Mouse (Mus musculus) embryonic facial prominence, embryonic 14.5 days (tissue): ENCODE measurements around the gene Ssc4d. TPM values are rescaled to one million over a fixed set of nuclear protein-coding genes. Genes with fewer than 3 reads are reported as not detected.

Experiments
- ATAC-seq: fragments of 200-750 bp; cut with Nextera tagmentation; 2 replicates; pipeline ENCODE4 v1.8.0; 2017; ENCODE audit warnings: low read depth, moderate number of reproducible peaks, moderate TSS enrichment
- DNase-seq: peaks from one replicate; pipeline ENCODE4 v3.0.0-alpha.2; 2015; ENCODE audit warnings: low spot score
- H3K27ac ChIP-seq: fragments of 300-500 bp; sonication (generic); replicated peaks from 2 replicates; pipeline ENCODE4 v1.5.1; 2014; ENCODE audit warnings: low read depth, mild to moderate bottlenecking, low read length, moderate library complexity
- H3K27me3 ChIP-seq: fragments of 300-500 bp; sonication (generic); replicated peaks from 2 replicates; pipeline ENCODE4 v1.6.1; 2014; ENCODE audit warnings: low read length; ENCODE audit not compliant: control insufficient read depth, insufficient read depth
- H3K36me3 ChIP-seq: fragments of 300-500 bp; sonication (generic); 2 replicates; pipeline ENCODE4 v1.6.1; 2014; ENCODE audit warnings: low read length, mixed read lengths; ENCODE audit not compliant: control insufficient read depth, insufficient read depth
- H3K4me1 ChIP-seq: fragments of 300-500 bp; sonication (generic); 2 replicates; pipeline ENCODE4 v1.6.1; 2014; ENCODE audit warnings: antibody characterized with exemption, low read length; ENCODE audit not compliant: control insufficient read depth, insufficient read depth
- H3K4me2 ChIP-seq: fragments of 300-500 bp; sonication (generic); 2 replicates; pipeline ENCODE4 v1.6.1; 2014; ENCODE audit warnings: low read depth, mild to moderate bottlenecking, low read length, moderate library complexity, mixed read lengths
- H3K4me3 ChIP-seq: fragments of 300-500 bp; sonication (generic); 2 replicates; pipeline ENCODE4 v1.5.1; 2014; ENCODE audit warnings: low read depth, mild to moderate bottlenecking, low read length
- H3K9ac ChIP-seq: fragments of 300-500 bp; sonication (generic); 2 replicates; pipeline ENCODE4 v1.6.1; 2014; ENCODE audit warnings: low read depth, mild to moderate bottlenecking, low read length, moderate library complexity, mixed read lengths
- H3K9me3 ChIP-seq: fragments of 300-500 bp; sonication (generic); 2 replicates; pipeline ENCODE4 v1.6.1; 2016; ENCODE audit warnings: low read length; ENCODE audit not compliant: control insufficient read depth
- WGBS: fragments of 180-500 bp; shearing (Covaris S2); extraction: QIAGEN DNeasy Blood & Tissue Kit; methylation state at CpG from one replicate; pipeline ENCODE4 v1.1.7; 2014; 5-methylcytosine and 5-hydroxymethylcytosine counted together
- polyA plus RNA-seq: library from polyadenylated mRNA; unstranded; fragments of >200 nt; fragmentation: Nextera tagmentation; extraction: Ambion mirVana; gene quantifications from 2 replicates; pipeline ENCODE4 v1.2.1, GENCODE M21; 2014

Ssc4d gene
- polyA plus RNA-seq, 1 experiment from 2014 or later = 3.2 TPM

DNA sequence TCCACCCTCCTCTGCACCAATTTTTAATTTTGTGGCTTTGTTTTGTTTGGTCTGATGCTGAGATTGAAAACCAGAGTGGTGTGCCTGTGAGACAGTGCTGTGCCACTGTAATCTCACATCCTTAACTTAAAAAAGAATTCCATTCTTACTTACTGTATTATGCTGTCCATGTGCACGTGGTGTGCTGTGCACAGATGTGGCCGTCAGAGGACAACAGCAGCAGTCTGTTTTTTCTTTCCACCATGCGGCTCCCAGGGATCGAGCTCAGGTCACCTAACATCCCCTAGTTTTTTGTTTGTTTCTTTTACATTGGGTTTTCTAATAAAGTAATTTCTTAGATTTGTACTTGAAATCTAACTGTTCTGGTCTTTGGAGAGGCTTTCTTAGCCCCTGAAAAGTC, 30.2 kb upstream of the Ssc4d start:
- no peak for ATAC-seq
- H3K4me1 ChIP-seq = 0 out of 2 replicates have a peak, but pooled peaks cover 3% of the 10 kb centered on the region
- no peak for DNase-seq
- H3K4me2 ChIP-seq = no peak overlapping the region
- H3K36me3 ChIP-seq = peaks cover 10% of the 10 kb centered on the region
- no peak overlapping the region for H3K27ac ChIP-seq
- 59% methylated on average over 4 of the region's 4 CpGs for WGBS
- no peaks in the 10 kb centered on the region for H3K9me3 ChIP-seq
- H3K4me3 ChIP-seq = no peak overlapping the region
- H3K9ac ChIP-seq = no peak overlapping the region
- H3K27me3 ChIP-seq = no peaks in the 10 kb centered on the region

DNA sequence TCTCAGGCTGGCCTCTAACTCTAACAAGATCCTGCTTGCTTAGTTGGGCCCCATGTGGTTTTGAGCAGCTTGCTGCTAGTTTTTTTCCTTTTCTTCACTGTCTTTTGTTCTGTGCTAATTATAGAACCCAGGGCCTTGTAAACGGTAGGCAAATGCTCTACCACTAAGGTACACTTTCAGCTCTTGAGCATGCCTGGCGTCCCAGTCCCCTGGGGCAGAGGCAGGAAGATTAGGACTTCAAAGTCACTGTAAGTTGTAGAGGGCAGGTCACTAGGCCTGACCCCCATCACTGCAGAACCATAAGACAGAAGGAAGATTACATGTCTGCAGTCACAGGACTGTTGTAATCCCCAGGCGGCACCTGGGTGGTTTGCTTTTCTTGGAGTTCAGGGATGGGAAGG, 28.4 kb upstream of the Ssc4d start:
- peak; percentile 14 for DNase-seq
- Histone ChIP-seq H3K27me3 (no peaks in the 10 kb centered on the region), H3K27ac (peak overlapping the region; percentile 44), H3K36me3 (peaks cover 24% of the 10 kb centered on the region), H3K4me3 (no peak overlapping the region), H3K4me2 (no peak overlapping the region), H3K9ac (no peak overlapping the region), H3K4me1 (0 out of 2 replicates have a peak, but pooled peaks cover 3% of the 10 kb centered on the region), H3K9me3 (no peaks in the 10 kb centered on the region)
- WGBS = 20% methylated on average over 3 of the region's 3 CpGs
- peak; percentile 38; the same call in 1 of the 2 replicates for ATAC-seq

DNA sequence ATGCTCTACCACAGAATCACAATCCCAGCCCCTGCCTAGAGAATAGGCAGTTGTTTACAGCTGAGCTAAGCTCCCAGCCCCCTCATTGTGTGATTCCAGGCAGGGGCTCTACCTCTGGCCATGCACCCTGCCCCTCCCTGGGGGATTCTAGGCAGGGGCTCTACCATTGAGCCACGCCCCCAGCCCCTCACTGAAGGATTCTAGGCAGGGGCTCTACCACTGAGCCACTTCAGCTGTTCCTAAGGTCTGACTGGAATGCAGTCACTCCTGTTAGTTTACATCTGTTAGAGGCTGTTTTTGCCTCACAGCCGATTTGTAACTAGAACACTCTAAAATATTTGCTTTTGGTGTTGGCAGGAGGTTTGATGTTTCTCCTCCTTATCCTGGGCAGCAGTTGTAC, 28.0 kb upstream of the Ssc4d start:
- no peak overlapping the region for H3K9ac ChIP-seq
- peak overlapping the region; percentile 44 for H3K27ac ChIP-seq
- H3K4me1 ChIP-seq = 0 out of 2 replicates have a peak, but pooled peaks cover 3% of the 10 kb centered on the region
- DNase-seq (peak; percentile 65), ATAC-seq (peak; percentile 31; the same call in 1 of the 2 replicates)
- H3K4me2 ChIP-seq = no peak overlapping the region
- H3K4me3 ChIP-seq = no peak overlapping the region
- peaks cover 28% of the 10 kb centered on the region for H3K36me3 ChIP-seq
- H3K27me3 ChIP-seq = no peaks in the 10 kb centered on the region
- 61% methylated on average over 2 of the region's 2 CpGs for WGBS
- no peaks in the 10 kb centered on the region for H3K9me3 ChIP-seq

DNA sequence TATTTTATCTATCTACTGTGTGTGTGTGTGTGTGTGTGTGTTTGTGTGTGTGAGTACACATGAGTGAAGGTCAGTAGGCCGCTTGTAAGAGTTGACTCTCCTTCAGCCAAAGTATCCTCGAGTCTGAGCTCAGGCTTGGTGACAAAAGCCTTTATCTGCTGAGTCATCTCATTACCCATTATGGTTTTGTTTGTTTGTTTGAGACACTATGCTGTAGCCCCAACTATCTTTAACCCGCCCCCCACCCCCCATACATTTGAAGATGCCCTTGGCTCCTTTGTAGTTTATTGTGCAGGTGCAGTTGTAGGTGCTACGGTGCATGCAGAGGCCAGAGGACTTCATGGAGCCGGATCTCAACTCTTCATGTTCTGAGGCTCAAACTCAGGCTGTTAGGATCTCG, 26.9 kb upstream of the Ssc4d start:
- WGBS = 92% methylated on average over 6 of the region's 6 CpGs

DNA sequence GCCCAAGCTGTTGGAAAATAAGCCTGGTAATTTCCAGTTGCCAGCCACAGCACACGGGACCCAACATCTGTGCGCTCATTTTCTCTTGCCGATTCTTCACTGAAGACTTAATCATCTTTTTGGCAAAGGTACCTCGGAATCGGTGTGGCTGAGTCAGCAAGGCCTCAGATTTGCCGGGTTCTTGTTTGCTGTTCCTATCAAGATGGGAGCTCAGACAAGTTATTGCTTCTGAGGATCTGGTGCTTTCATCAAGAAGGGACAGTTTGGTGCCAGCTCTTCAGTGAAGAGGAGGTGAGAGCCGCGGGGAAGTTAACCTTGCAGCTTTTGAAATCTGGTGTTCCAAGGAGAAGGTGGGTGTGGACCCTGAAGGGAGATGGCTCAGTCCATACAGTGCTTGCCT, 21.8 kb upstream of the Ssc4d start:
- DNase-seq (no peak), ATAC-seq (no peak)
- H3K27me3 ChIP-seq = no peaks in the 10 kb centered on the region
- H3K4me1 ChIP-seq = 0 out of 2 replicates have a peak, but pooled peaks cover 3% of the 10 kb centered on the region
- H3K27ac ChIP-seq = no peak overlapping the region
- 90% methylated on average over 8 of the region's 8 CpGs for WGBS
- peaks cover 29% of the 10 kb centered on the region for H3K36me3 ChIP-seq
- no peak overlapping the region for H3K4me3 ChIP-seq
- no peaks in the 10 kb centered on the region for H3K9me3 ChIP-seq
- peak overlapping the region; percentile 88 for H3K9ac ChIP-seq
- H3K4me2 ChIP-seq = peak overlapping the region; percentile 69; the same call in 1 of the 2 replicates

More for the DNA sequence above, 26.9 kb upstream of the Ssc4d start:
- no peak for ATAC-seq
- H3K36me3 ChIP-seq = peaks cover 37% of the 10 kb centered on the region
- no peaks in the 10 kb centered on the region for H3K9me3 ChIP-seq
- H3K27me3 ChIP-seq = no peaks in the 10 kb centered on the region
- H3K4me1 ChIP-seq = 0 out of 2 replicates have a peak, but pooled peaks cover 3% of the 10 kb centered on the region
- no peak overlapping the region for H3K4me2 ChIP-seq
- H3K27ac ChIP-seq = no peak overlapping the region
- no peak for DNase-seq
- H3K4me3 ChIP-seq = no peak overlapping the region
- no peak overlapping the region for H3K9ac ChIP-seq

DNA sequence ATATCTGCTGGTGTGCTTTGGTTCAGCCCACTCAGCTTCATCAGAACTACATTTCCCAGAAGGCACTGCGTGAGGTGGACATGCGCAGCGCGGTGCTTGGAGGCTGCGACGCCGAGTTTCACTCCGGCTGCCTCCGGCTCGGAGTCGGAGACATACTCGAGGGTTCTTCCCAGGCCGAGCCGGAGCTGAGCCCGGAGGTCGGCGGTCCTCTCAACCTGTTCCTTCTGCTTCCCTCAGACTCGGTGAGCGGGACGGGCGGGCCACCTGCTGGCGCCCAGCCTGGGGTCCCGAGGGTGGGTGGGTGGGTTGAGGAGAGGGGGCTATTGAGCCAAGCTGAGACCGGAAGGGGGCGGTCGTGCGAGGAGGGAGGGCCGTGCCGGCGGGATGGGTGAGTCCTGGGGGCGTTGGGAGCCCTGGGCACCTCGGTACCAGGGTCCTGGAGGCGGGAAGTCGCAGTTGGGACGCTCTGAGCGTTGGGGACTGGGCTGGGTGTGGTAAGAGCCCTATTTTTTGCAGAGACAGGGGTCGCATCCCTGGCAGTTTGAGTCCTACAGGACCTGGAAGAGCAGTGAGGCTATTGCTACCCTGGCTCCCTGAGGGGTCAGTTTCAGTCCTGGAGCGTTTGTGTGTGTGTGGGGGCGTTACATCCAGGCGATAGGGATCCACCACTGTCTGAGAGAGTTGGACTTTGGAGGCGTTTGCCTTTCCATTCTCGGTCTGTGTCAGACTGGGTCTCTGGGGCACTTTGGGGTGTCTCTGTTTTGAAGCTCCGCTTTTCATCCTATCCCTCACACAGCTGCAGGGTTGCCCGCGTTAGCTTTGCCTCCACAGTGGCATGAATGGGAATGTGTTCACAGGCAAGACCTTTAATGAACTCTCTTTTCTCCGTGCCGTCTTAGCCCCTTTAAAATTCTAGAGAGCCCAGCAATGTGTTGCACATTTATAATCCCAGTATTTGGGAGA, 20.7 kb upstream of the Ssc4d start, which contains the start of gene Dtx2:
TSS of gene Dtx2 (plus strand) at position 76 of the 963 bp plus-strand sequence.
- ATAC-seq (peak; percentile 98), DNase-seq (peak; percentile 96)
- Histone ChIP-seq H3K9ac (peak within 1 kb of the TSS; percentile 88), H3K4me2 (peak within 1 kb of the TSS; percentile 69), H3K36me3 (peaks cover 27% of the 10 kb centered on the region), H3K27me3 (no peaks in the 10 kb centered on the region), H3K4me3 (peak within 1 kb of the TSS; percentile 78), H3K27ac (peak within 1 kb of the TSS; percentile 87), H3K9me3 (no peaks in the 10 kb centered on the region), H3K4me1 (0 out of 2 replicates have a peak, but pooled peaks cover 3% of the 10 kb centered on the region)
- under 1% methylated on average over 29 of the region's 47 CpGs for WGBS

DNA sequence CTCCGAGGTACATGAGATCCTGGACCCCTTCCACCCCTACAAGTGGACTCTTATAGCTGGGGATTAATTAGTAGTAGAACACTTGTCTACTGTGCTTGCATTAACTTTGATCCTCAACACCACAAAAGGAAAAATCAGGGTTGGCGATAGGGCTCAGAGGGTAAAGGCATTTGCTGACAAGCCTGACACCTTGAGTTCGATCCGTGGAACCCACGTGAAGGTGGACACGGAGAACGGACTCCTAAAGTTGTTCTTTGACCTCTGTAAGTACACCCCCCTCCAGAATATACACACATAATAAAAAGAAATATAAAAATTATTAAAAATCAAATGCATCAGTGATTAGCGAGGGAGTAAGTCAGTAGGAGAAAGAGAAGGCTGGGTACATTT, 20.0 kb upstream of the Ssc4d start:
- Histone ChIP-seq H3K27me3 (no peaks in the 10 kb centered on the region), H3K27ac (no peak overlapping the region; the same call in 1 of the 2 replicates), H3K36me3 (peaks cover 27% of the 10 kb centered on the region), H3K9me3 (no peaks in the 10 kb centered on the region), H3K4me2 (no peak overlapping the region), H3K9ac (no peak overlapping the region), H3K4me3 (peak overlapping the region; percentile 78), H3K4me1 (0 out of 2 replicates have a peak, but pooled peaks cover 3% of the 10 kb centered on the region)
- WGBS = 67% methylated on average over 8 of the region's 8 CpGs
- no peak for DNase-seq
- no peak for ATAC-seq

DNA sequence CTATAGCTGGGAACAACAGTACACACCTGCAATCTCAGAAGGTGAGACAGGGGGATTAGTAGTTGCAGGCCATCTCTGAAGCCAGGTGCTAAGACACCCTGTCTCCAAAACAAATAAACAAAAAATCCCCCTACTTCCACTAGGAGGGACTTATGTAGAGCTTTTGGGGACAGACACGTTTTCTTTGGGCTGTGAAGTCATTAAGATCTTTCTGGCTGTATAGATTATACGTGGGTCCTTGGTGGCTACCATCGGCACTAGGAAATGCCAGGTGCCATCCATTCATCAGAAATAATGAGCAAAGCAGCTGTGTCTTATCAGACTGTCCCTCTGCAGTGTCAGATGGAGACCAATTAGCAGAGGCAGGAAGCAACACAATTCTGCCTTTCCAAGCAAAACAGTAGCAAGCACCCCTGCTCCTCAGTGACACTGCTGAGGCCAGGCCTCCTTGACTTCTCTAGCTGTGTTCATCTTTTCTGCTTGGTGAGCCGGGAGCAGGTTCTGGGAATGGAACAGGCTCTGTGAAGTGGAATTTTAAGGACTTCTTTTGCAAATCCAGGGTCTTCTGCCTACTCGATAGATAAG, 19.1 kb upstream of the Ssc4d start:
- ATAC-seq (no peak), DNase-seq (no peak)
- no peak overlapping the region for H3K27ac ChIP-seq
- 0 out of 2 replicates have a peak, but pooled peaks cover 3% of the 10 kb centered on the region for H3K4me1 ChIP-seq
- WGBS = 60% methylated on average over 5 of the region's 5 CpGs
- no peaks in the 10 kb centered on the region for H3K9me3 ChIP-seq
- H3K27me3 ChIP-seq = no peaks in the 10 kb centered on the region
- no peak overlapping the region for H3K4me3 ChIP-seq
- H3K4me2 ChIP-seq = no peak overlapping the region
- no peak overlapping the region for H3K9ac ChIP-seq
- peaks cover 20% of the 10 kb centered on the region for H3K36me3 ChIP-seq
